Mouse (Mus musculus): ENCODE results near the gene Crkl.
A peak's percentile ranks its signal among the peaks of the same experiment; 100 is the strongest.
"Not testable (repeated sequence)": the region's sequence is repeated elsewhere in the genome, so short reads cannot be mapped to it uniquely, and the experiment has no call there.

Crkl gene

GRCm38 (mm10) chr16:17488478-17489468, 37.0 kb downstream of the Crkl start:
- DNase-seq (ENCODE audit: low spot score): no peak

DNA sequence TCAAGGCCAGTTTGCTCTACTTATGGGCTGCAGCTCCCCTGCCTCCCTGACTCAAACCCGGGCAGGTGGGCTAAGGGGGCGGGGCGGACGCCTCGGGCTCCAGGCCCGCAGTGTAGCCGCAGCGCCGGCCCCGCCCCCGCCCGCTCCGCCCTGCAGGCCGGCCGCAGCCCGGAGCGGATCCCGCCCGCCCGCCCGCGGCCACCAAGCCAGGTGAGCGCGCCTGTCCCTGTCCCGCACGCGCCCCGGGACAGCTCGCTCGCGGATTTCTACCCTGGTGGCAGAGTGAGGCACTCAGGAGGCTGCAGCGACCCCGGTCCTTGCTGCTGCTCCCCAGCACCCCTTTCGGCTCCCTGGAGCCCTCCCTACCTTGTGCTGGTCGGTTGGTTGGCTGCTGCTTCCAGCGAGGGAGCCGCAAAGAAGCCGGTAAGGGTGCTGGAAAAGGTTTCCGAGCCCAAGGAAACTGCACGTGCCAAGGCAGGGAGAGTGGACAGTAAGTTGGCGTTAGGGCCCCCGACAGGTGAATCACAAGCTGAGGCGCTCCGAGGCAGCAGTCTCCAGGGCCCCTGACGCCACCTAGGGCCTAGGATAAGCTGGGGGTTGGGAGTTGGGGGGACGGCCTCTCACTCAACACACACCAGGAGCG, 37.8 kb downstream of the Crkl start, which contains the start of gene Aifm3:
TSS of gene Aifm3 (plus strand) at position 143 of the 643 bp plus-strand sequence.
- no peak for DNase-seq (ENCODE audit: low spot score)

GRCm38 (mm10) chr16:17491154-17491553, 39.4 kb downstream of the Crkl start:
- no peak for DNase-seq (ENCODE audit: low spot score)

DNA sequence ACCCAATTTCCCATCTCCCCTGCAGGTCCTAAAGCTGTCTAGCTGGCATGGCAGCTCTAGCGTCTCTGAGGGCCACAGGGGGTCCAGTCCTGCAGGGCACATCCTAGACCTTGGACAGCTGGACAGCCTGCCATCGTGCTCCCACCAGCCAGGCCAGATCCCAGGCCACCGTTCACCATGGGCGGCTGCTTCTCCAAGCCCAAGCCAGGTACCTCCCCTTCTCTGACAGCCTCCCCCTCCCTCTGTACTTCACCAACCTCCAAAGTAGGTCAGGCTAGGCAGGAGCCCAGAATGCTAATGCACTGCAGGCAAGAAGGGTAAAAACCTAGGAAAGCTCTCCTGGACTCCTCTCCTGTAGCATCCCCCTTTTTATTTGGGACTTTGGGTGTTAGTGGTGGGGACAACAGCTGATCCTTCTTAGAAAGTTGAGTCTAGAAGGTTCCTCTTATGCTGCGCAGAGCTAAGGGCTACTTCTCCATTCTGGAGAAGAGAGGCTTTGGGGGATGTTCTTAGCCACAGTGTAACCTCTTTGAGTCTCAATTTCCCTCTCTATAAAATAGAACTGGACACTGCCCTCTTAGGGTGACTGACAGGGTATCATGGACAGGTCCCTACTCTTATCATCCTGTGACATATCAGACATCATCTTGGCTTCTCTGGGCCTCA, 40.2 kb downstream of the Crkl start:
- DNase-seq (ENCODE audit: low spot score): no peak

GRCm38 (mm10) chr16:17496499-17497305, 44.9 kb downstream of the Crkl start:
- DNase-seq (ENCODE audit: low spot score): no peak

DNA sequence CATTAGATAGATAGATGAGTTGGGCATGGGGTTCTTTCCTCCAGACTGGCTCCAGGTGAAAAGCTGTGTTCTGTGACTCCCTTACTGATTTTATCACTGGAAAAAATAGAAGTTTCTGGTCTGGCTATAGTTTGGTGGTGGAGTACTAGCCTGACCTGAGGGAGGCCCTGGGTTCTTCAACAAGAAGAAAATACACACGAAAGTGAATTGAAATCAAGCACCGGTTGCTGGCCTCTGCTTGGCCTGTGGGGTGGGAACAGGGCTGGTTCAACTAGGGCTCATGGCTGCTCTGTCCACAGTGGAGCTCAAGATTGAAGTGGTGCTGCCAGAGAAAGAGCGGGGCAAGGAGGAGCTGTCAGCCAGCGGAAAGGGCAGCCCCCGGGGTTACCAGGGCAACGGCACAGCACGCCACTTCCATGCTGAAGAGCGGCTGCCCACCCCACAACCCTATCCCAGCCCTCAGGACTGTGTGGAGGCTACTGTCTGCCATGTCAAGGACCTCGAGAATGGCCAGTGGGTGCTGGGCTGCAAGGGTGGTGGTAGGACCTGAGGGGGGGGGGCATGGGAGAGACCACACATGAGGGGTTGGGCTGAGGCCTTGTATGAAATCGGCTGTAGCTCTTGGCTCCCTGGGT, 47.6 kb downstream of the Crkl start:
- DNase-seq (ENCODE audit: low spot score): no peak

GRCm38 (mm10) chr16:17502681-17503080, 50.9 kb downstream of the Crkl start:
- no peak for DNase-seq (ENCODE audit: low spot score)

- DNase-seq (ENCODE audit: low spot score): no peak
Observed at GRCm38 (mm10) chr16:17507018-17507552, 55.3 kb downstream of the Crkl start.

DNA sequence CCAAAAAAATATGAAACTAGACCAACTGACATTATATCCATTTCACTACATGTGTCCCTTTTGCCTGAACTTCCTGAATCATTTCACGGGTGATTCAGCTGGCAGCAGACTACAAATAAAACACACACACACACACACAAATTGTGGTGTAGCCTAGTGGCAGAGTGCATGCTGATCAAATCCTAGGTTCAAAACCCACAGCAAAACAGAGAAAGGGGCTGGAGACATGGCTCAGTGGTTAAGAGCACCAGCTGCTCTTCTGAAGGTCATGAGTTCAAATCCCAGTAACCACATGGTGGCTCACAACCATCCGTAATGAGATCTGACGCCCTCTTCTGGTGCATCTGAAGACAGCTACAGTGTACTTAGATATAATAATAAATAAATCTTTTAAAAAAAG, 56.2 kb downstream of the Crkl start:
- DNase-seq (ENCODE audit: low spot score): not testable (repeated sequence)

DNA sequence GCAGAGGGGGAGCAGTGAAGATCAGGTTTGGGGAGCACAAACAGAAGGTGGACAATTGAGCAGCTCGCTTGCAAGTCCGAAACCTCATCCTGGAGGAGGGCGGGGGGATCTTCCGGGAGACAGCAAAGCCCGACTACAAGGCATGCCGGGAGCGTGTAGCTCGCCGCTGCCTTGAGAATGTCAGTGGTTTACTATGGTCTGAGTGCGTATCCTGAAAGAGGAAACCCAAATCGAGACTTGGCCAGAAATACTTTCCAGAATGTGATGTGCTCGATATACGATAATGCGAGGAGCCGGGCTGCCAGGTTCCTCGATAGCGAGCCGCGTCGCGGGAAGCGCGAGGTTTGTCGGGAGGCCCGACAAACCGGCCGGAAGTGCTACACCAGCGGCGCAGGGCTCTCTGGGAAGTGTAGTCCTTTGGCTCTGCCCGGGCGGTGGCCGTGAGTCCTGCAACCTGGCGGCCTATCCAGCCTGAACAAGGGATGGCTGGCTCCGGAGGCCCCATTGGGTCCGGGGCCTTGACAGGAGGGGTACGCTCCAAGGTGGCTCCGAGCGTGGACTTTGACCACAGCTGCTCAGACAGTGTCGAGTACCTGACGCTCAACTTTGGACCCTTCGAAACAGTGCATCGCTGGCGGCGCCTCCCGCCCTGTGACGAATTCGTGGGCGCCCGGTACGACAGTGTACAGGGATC, 56.9 kb downstream of the Crkl start, which contains the start of gene Lztr1:
TSS of gene Lztr1 (plus strand) at position 143 of the 694 bp plus-strand sequence.
- peak; percentile 47 for DNase-seq (ENCODE audit: low spot score)

DNA sequence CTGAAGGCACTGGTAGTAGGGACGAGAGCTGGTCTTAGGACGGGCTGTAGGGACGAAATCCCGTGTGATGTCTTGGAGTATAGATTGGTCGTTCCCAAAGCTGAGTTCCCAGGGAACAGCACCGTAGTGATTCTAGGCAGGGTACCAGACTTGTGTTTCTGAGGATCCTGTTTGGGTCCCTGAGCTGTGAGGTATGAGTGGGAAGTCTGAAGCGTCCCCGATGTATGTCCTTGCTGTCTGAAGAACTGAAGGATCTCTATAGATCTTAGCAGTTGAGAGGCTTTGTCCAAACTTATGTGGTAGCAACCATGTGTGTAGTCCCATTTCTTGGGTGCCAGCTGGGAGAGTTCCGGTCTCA, 57.4 kb downstream of the Crkl start:
- DNase-seq (ENCODE audit: low spot score): no peak

GRCm38 (mm10) chr16:17510143-17510542, 58.4 kb downstream of the Crkl start:
- DNase-seq (ENCODE audit: low spot score): no peak

GRCm38 (mm10) chr16:17510686-17511085, 58.9 kb downstream of the Crkl start:
- DNase-seq (ENCODE audit: low spot score): no peak

- no peak for DNase-seq (ENCODE audit: low spot score)
Observed at GRCm38 (mm10) chr16:17511431-17511830, 59.6 kb downstream of the Crkl start.

DNA sequence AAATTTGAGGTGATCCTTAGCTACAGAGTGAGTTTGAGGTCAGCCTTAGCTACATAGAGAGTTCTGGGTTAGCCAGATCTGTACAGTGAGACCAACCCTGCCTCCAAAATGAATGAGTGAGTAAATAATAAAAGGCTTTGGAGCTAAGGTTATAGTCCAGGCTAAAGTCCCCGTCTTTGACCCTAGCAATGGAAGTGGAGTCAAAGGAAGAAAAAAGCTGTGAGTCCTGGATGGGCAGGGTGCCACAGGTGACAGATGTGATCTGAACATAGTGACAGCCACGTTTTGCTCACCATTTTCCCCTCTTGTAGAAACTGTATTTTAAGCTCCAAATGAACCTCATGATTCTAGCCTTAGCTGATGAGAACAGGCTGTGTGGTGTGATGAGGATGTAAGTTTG, 67.1 kb downstream of the Crkl start:
- DNase-seq (ENCODE audit: low spot score): no peak

- DNase-seq (ENCODE audit: low spot score): no peak
Observed at GRCm38 (mm10) chr16:17524156-17524555, 72.4 kb downstream of the Crkl start.

DNA sequence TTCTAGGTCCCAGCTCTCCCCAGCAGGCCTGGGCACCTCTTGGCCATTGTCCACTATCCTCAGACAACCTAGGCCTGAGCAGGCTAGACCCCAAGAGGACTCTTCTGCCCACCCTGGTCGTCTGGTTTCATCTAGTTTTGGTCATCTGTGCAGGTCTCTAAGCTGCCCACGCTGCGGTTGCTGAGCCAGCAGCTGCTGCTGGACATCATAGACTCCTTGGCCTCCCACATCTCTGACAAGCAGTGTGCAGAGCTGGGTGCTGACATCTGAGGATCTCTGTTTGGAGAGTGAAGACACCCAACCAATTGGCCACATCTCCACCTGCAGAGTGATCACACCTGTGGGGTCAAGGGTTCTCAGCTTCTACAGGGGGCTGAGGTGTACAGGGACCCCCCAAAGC, 73.7 kb downstream of the Crkl start:
- no peak for DNase-seq (ENCODE audit: low spot score)

DNA sequence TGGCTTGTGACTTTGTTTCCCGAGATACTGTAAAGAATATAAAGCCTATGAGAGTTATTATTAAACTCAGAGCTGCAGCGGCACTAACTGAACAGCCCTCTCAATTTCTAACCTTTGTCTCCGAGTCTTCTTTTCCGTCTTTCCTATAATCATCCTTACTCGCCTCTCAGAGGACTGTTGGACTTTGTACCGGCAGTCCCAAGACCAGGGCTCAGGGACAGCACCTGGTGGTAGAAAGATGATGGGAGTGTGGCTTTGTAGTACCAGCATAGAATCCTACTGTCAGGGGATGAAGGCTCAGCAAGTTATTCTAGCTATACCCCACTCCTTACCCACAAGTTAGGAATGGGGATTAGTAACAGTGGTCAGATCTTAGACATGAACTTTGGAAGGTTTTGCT, 74.4 kb downstream of the Crkl start:
- DNase-seq (ENCODE audit: low spot score): no peak

GRCm38 (mm10) chr16:17527606-17528005, 75.8 kb downstream of the Crkl start:
- no peak for DNase-seq (ENCODE audit: low spot score)

- no peak for DNase-seq (ENCODE audit: low spot score)
Observed at GRCm38 (mm10) chr16:17528276-17528675, 76.5 kb downstream of the Crkl start.

Data from urinary bladder, postnatal 10 days (tissue).